Mouse (Mus musculus) mesoderm, embryonic 11.5 days (tissue): ENCODE results near the gene Olfr147.
"Not testable (repeated sequence)": the region's sequence is repeated elsewhere in the genome, so short reads cannot be mapped to it uniquely, and the experiment has no call there.

Experiments used
- DNase-seq: peaks from one replicate; pipeline ENCODE4 v3.0.0-alpha.2; 2012; ENCODE audit warnings: low read depth, low spot score

Olfr147 gene

DNA sequence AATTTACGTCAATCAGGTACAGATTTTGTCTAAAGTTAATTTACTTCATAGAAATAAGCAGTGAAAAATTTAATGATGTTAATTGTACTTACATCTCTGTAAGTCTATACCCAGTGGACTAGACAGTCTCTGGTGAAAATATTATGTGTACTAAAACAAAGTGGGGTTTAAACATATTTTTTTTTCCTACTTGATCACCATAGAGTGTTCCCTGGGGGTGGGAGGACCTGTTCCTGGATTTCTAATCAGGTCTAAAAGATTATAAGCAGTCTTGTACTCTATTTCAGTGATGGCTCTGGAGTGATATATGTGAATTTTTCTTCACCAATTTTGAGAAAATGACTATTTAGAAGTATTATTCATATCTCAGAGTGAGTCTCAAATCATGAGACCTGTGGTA is at the start of gene Olfr147:
Gene Olfr147, plus strand, starts transcription at position 301 of the 400 bp plus-strand sequence.
- no peak for DNase-seq

GRCm38 (mm10) chr9:38366596-38366995 is 34.9 kb upstream of the Olfr147 start, which contains the start of gene Olfr250:
Gene Olfr250, plus strand, starts transcription at chr9:38366896.
- DNase-seq = no peak

DNA sequence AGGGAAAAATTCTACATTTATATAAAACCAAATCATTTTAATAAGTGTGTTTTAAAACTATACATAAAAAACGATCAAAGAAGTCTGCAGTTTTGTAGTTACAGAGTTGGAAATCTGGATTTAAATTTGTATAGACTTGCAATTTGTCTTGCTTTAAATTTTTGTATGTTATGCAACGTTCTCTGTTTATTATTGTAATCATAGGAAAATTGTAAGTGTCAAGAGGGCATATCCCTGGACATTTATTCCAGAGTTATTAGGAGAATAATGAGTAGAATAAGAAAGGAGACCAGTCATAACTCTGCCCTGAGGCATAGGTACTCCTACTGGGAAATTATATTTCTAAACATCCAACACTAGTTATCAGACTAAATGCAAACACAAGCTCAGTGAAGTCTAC is 24.7 kb upstream of the Olfr147 start, which contains the start of gene Olfr251:
Gene Olfr251, plus strand, starts transcription at position 301 of the 400 bp plus-strand sequence.
- DNase-seq = no peak

- not testable (repeated sequence) for DNase-seq
Observed at GRCm38 (mm10) chr9:38407502-38407901, 6.0 kb downstream of the Olfr147 start.

DNA sequence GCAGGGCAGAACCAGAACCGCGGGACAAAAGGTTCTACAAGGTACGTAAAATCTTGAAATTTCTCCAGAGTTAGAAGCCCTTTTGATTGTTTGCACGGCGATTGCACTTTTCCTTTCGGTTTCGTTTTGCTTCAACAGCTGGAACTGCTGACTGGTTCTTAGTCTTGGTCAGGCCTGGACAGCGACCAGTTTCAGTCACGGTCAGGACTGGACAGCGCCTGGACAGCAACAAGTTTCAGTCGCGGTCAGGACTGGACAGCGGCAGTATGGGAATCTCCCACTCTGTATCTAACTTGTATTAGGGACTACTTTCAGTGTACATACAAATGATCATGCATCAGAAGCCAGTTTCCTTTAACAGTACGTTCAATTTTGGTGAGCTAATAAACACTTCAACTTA is 12.0 kb downstream of the Olfr147 start:
- peak; percentile 1 for DNase-seq

GRCm38 (mm10) chr9:38423801-38424200 is 22.3 kb downstream of the Olfr147 start:
- DNase-seq = no peak

- no peak for DNase-seq
Observed at GRCm38 (mm10) chr9:38427026-38427425, 25.5 kb downstream of the Olfr147 start.

- no peak for DNase-seq
Observed at GRCm38 (mm10) chr9:38429155-38429554, 27.7 kb downstream of the Olfr147 start, which contains the start of gene Olfr901. Gene Olfr901, plus strand, starts transcription at chr9:38429455.

DNA sequence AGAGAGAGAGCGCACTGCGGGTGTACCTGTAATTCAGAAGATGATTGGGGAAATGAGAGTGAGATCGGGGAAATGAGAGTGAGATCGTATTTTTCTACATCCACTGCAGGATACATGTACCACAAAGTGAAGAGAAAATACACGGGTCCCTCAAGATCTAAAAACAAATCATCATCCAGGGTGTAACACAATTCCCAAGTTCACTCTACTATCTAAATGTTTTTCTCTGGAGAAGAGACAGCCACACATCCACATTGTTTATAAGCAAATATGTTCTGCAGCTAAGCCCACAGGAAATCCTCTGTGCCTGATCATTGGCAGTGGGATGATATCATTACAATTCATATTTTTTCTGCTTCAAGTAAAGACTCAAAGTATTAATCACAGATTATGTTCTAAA is 45.9 kb downstream of the Olfr147 start, which contains the start of gene Olfr902:
Gene Olfr902, plus strand, starts transcription at position 301 of the 400 bp plus-strand sequence.
- no peak for DNase-seq
